Mouse (Mus musculus) forebrain, embryonic 11.5 days (tissue): ENCODE measurements around the gene Cep89. TPM values are rescaled to one million over a fixed set of nuclear protein-coding genes. Genes with fewer than 3 reads are reported as not detected.

Experiments used
- ATAC-seq: fragments of 200-750 bp; cut with Nextera tagmentation; replicated peaks from 2 replicates; pipeline ENCODE4 v1.8.0; 2017; ENCODE audit warnings: moderate TSS enrichment; ENCODE audit not compliant: low FRiP score
- DNase-seq: peaks from one replicate; pipeline ENCODE4 v3.0.0-alpha.2; 2017; ENCODE audit warnings: low spot score
- H3K27ac ChIP-seq: fragments of 300-500 bp; sonication (generic); 2 replicates; pipeline ENCODE4 v1.5.1; 2014; ENCODE audit warnings: low read depth, low read length
- H3K27me3 ChIP-seq: fragments of 300-500 bp; sonication (generic); 2 replicates; pipeline ENCODE4 v1.6.1; 2014; ENCODE audit warnings: mild to moderate bottlenecking, low read length, mixed read lengths; ENCODE audit not compliant: control insufficient read depth, insufficient read depth
- H3K36me3 ChIP-seq: fragments of 300-500 bp; sonication (generic); 2 replicates; pipeline ENCODE4 v1.6.1; 2014; ENCODE audit warnings: mild to moderate bottlenecking, low read length, moderate library complexity, mixed read lengths; ENCODE audit not compliant: control insufficient read depth, insufficient read depth
- H3K4me1 ChIP-seq: fragments of 300-500 bp; sonication (generic); replicated peaks from 2 replicates; pipeline ENCODE4 v1.6.1; 2014; ENCODE audit warnings: low read length, mixed read lengths; ENCODE audit not compliant: control insufficient read depth, insufficient read depth
- H3K4me2 ChIP-seq: fragments of 300-500 bp; sonication (generic); 2 replicates; pipeline ENCODE4 v1.6.1; 2014; ENCODE audit warnings: low read depth, mild to moderate bottlenecking, low read length, moderate library complexity, mixed read lengths; ENCODE audit not compliant: severe bottlenecking
- H3K4me3 ChIP-seq: fragments of 300-500 bp; sonication (generic); 2 replicates; pipeline ENCODE4 v1.5.1; 2014; ENCODE audit warnings: low read depth, low read length
- H3K9ac ChIP-seq: fragments of 300-500 bp; sonication (generic); 2 replicates; pipeline ENCODE4 v1.6.1; 2014; ENCODE audit warnings: low read length
- H3K9me3 ChIP-seq: fragments of 300-500 bp; sonication (generic); 2 replicates; pipeline ENCODE4 v1.6.1; 2016; ENCODE audit warnings: low read length, mixed read lengths; ENCODE audit not compliant: control insufficient read depth
- WGBS: fragments of 180-500 bp; shearing (Covaris S2); extraction: QIAGEN DNeasy Blood & Tissue Kit; methylation state at CpG from one replicate; pipeline ENCODE4 v1.1.7; 2014; 5-methylcytosine and 5-hydroxymethylcytosine counted together
- polyA plus RNA-seq: library from polyadenylated mRNA; unstranded; fragments of >200 nt; fragmentation: Nextera tagmentation; extraction: Ambion mirVana; gene quantifications from 2 replicates; pipeline ENCODE4 v1.2.1, GENCODE M21; 2014

The Cep89 gene
- polyA plus RNA-seq, 1 experiment from 2014 or later: 61.7 TPM

DNA sequence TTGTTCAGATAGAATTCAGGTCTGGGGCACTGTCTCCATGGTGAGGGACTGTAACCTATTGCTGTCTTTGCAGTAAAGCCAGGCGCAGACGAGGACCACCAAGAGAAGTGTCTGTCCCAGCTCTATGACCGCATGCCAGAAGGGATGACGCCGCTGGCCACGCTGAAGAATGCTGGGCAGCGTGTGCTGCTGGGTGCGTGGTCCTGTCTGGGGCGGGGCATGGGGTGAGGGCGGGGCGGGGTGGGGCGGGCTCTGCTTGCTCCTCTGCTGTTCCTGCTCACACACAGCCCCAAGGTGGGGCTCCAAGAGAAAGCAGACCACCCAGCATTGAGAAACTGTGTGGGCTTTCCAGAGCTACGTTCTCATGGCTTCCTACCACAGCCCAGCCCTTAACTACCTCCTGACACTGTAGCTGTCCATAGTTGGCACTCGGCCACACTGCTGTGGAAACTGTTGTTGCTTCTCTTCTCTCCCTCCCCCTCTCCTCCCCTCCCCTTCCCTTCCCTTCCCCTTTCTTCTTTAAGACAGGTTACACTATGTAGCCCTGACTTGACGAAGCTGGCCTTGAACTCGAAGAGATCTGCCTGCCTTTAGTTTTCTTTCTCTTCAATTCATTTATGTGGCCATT, 17.2 kb upstream of the Cep89 start:
- H3K27me3 ChIP-seq: no peaks in the 10 kb centered on the region
- H3K27ac ChIP-seq: no peak overlapping the region
- H3K9me3 ChIP-seq: no peaks in the 10 kb centered on the region
- H3K4me1 ChIP-seq: no peaks in the 10 kb centered on the region
- H3K4me2 ChIP-seq: no peak overlapping the region
- ATAC-seq (no peak), DNase-seq (no peak)
- 50% methylated on average over 16 of the region's 16 CpGs for WGBS
- H3K9ac ChIP-seq: no peak overlapping the region
- H3K4me3 ChIP-seq: no peak overlapping the region
- H3K36me3 ChIP-seq: no peaks in the 10 kb centered on the region

DNA sequence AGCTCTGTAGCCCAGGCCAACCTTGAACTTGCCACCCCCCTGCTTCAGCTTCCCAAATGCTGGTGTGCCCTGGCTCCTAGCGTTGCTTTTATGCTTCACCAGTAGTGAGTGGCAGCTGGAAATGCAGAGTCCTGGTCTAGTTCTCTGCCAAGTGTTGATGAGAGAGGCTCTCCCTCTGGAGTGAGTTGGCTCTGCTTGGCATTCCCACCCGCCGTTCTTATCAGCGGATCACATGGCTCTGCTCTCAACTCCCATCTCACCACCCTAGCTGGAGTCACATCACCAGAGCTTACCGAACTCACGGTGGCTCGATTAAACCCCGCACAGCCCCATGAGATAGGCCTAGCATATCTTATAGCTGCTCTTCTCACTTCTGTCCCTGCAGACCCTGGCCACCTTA, 16.5 kb upstream of the Cep89 start:
- no peak overlapping the region for H3K9ac ChIP-seq
- no peaks in the 10 kb centered on the region for H3K27me3 ChIP-seq
- H3K9me3 ChIP-seq: no peaks in the 10 kb centered on the region
- DNase-seq (no peak), ATAC-seq (no peak)
- H3K4me3 ChIP-seq: no peak overlapping the region
- H3K27ac ChIP-seq: no peak overlapping the region
- 90% methylated on average over 8 of the region's 8 CpGs for WGBS
- no peaks in the 10 kb centered on the region for H3K4me1 ChIP-seq
- no peaks in the 10 kb centered on the region for H3K36me3 ChIP-seq
- H3K4me2 ChIP-seq: no peak overlapping the region

DNA sequence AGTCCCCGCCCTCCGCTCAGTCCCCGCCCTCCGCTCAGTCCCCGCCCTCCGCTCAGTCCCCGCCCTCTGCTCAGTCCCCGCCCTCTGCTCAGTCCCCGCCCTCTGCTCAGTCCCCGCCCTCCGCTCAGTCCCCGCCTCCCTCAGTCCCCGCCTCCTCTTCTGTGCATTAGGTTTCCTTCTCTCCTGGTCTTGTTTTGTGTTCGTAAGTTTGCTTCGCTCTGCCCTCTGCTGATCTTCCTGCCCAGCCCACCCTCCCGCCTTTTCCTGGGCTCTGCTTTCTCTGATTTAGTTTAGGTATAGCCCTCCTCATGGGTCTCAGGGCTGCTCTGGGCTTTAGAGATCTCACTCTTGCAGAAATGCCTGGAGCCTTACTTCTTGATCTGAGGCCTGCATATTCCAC, 15.0 kb upstream of the Cep89 start:
- no peak for ATAC-seq
- no peaks in the 10 kb centered on the region for H3K4me1 ChIP-seq
- no peaks in the 10 kb centered on the region for H3K27me3 ChIP-seq
- H3K4me3 ChIP-seq: no peak overlapping the region
- no peaks in the 10 kb centered on the region for H3K36me3 ChIP-seq
- DNase-seq: no peak
- no peak overlapping the region for H3K4me2 ChIP-seq
- H3K9me3 ChIP-seq: no peaks in the 10 kb centered on the region
- H3K9ac ChIP-seq: no peak overlapping the region
- 42% methylated on average over 15 of the region's 16 CpGs for whole genome bisulfite sequencing
- H3K27ac ChIP-seq: no peak overlapping the region

DNA sequence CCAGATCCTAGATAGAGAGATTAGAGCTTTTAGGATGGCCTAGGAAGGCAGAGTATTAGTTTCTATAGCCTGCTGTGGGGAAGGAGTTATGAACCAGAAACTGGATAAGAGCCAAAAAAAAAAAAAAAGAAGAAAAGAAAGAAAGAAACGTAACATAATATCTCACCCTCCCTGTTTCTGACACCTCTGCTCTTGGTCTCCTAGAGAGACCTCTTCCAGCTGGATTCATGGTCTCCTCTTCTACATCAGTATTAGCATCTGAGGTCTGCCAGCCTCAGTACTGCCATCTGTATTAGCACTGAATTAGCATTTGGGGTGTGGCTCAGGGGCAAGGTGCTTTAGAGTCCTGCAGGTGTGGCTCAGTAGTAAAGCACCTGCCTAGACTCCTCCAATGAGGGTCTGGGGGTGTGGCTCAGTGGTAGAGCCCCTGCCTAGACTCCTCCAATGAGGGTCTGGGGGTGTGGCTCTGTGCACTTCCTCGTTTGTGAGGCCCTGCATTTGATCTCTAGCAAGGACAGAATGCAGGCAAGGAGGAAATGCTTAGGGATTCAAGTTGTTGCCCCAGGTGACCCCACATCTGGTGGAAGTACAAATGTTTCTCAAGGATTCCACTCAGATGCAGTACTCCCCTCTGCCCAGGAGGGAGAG, 14.0 kb upstream of the Cep89 start:
- Histone ChIP-seq H3K27me3 (no peaks in the 10 kb centered on the region), H3K9me3 (no peaks in the 10 kb centered on the region)
- WGBS: 58% methylated on average over 2 of the region's 2 CpGs

DNA sequence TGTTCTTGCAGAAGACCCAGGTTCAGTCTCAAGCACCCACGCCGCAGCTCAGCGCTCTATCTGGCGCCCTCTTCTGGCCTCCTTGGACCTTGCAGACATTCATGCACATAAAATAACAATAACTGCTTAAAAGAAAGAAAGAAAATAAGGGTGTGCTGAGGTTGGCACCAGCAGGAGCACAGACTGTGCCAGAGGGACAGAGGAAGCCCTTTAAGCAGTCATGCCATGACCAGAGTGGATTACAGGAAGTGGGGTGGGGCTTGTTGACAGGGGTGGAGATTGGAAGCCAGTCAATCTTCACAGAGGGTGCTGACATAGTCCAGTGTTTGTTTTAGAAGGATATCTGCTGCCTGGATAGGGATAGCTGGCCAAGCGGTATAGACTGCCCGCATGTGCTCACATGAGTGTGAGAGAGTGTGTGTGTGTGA, 10.3 kb upstream of the Cep89 start:
- 67% methylated on average over 6 of the region's 6 CpGs for WGBS
- H3K4me3 ChIP-seq: no peak overlapping the region
- H3K9ac ChIP-seq: no peak overlapping the region
- no peaks in the 10 kb centered on the region for H3K27me3 ChIP-seq
- DNase-seq (no peak), ATAC-seq (no peak)
- no peak overlapping the region for H3K27ac ChIP-seq
- H3K4me2 ChIP-seq: no peak overlapping the region
- H3K9me3 ChIP-seq: no peaks in the 10 kb centered on the region
- H3K4me1 ChIP-seq: no peaks in the 10 kb centered on the region
- no peaks in the 10 kb centered on the region for H3K36me3 ChIP-seq

More for the DNA sequence above, 14.0 kb upstream of the Cep89 start:
- DNase-seq: no peak
- Histone ChIP-seq H3K36me3 (no peaks in the 10 kb centered on the region), H3K4me1 (no peaks in the 10 kb centered on the region), H3K27ac (no peak overlapping the region), H3K9ac (no peak overlapping the region), H3K4me3 (no peak overlapping the region), H3K4me2 (no peak overlapping the region)
- ATAC-seq: no peak

DNA sequence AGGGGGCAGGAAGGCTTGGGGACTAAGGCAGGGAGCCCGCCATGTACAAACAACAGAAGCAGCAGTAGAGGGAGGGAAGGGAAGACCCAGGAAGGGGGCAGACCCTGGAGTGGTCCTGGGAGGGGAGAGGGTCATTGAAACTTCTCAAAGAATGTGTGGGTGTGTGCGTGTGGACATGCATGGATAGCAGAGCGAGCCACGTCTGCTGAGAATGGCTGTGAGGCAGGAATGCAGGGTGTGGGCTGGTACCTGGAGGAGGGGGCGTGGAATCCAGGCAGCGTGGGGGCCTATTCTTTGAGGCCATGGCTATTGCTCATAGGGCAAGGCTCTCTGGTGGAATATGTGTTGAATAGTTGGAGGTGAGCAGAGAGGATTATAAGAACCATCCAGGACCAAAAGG, 8.1 kb upstream of the Cep89 start:
- no peak for DNase-seq
- 77% methylated on average over 6 of the region's 6 CpGs for WGBS
- Histone ChIP-seq H3K27me3 (no peaks in the 10 kb centered on the region), H3K4me2 (no peak overlapping the region), H3K9me3 (no peaks in the 10 kb centered on the region), H3K36me3 (no peaks in the 10 kb centered on the region), H3K9ac (no peak overlapping the region), H3K4me3 (no peak overlapping the region), H3K4me1 (no peaks in the 10 kb centered on the region), H3K27ac (no peak overlapping the region)
- no peak for ATAC-seq

DNA sequence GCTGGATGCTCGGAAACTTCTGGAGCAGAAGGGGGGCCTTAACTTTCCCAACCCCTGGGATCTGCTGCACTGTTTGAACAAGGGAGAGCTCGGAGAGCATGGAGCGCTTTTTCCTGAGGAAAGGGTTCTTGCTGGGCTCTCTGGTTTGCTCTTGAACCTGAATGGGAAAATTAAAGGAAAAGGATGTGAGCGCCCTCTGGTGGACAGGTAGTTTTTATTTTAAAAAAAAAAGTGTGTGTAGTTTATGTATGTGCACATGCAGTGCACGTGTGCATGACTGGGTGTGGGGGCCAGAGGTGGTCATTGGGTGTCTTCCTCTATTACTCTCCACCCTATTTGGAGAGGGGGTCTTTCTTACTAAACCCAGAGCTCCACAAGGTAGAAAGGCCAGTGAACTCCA, 3.9 kb upstream of the Cep89 start:
- H3K4me2 ChIP-seq: no peak overlapping the region
- no peak for ATAC-seq
- no peaks in the 10 kb centered on the region for H3K27me3 ChIP-seq
- H3K9ac ChIP-seq: no peak overlapping the region
- no peaks in the 10 kb centered on the region for H3K36me3 ChIP-seq
- no peak overlapping the region for H3K4me3 ChIP-seq
- no peak for DNase-seq
- WGBS: 54% methylated on average over 5 of the region's 5 CpGs
- H3K27ac ChIP-seq: no peak overlapping the region
- no peaks in the 10 kb centered on the region for H3K9me3 ChIP-seq
- H3K4me1 ChIP-seq: peaks cover 10% of the 10 kb centered on the region

DNA sequence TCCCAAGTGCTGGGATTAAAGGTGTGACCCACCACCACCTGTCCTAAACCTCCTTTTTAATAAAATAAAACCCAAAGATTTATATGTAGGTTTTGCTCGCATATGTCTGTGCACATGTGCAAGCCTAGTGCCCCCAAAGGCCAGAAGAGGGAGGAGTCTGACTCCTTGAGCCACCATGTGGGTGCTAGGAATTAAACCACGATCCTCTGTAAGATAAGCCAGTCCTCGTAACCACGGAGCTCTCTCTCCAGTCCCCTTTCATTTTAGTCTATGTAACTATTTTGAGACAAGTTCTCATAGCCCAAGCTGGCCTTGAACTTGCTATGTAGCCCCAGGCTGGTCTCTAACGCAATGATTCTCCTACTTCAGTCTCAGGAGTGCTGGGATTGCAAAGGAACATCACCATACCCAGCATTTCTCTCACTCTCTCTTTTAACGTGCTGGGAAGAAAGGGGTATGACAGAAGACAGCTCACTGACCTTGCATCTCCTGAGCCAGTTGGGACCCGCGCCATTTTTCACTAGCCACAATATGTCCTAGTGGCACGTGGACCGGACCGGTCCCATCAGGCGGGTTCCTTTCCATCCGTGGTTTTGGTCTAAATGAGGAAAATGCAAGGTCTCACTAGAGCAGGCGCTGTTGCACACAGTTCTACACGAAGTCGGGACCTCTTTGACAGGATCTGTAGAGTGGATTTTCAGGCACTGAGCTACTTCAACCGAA, 940 bp upstream of the Cep89 start:
- ATAC-seq (0 out of 2 replicates have a peak, but pooled peaks have one; percentile 3), DNase-seq (no peak)
- Histone ChIP-seq H3K4me2 (peak overlapping the region; percentile 84), H3K4me1 (peaks cover 12% of the 10 kb centered on the region), H3K9ac (peak overlapping the region; percentile 64), H3K27me3 (no peaks in the 10 kb centered on the region), H3K9me3 (no peaks in the 10 kb centered on the region), H3K36me3 (no peaks in the 10 kb centered on the region; the same call in 1 of the 2 replicates), H3K27ac (no peak overlapping the region), H3K4me3 (peak overlapping the region; percentile 73)
- 17% methylated on average over 17 of the region's 17 CpGs for WGBS
